Mouse (Mus musculus) pancreas, adult 10 weeks (tissue): Measurements from ENCODE around the gene Gm5941. TPM values are rescaled to one million over a fixed set of nuclear protein-coding genes. Genes with fewer than 3 reads are reported as not detected.

Experiments used
- polyA plus RNA-seq: library from polyadenylated mRNA; stranded (reverse); fragments of 350-450 nt; fragmentation: Illumina TruSeq; extraction: RNeasy Lipid Tissue Mini Kit (QIAGEN cat#74804); gene quantifications from one replicate; pipeline ENCODE4 v1.2.3, GENCODE M21; 2015; ENCODE audit warnings: low read depth, low replicate concordance; ENCODE audit not compliant: insufficient read depth

Gm5941 gene
- polyA plus RNA-seq, result not detected

DNA sequence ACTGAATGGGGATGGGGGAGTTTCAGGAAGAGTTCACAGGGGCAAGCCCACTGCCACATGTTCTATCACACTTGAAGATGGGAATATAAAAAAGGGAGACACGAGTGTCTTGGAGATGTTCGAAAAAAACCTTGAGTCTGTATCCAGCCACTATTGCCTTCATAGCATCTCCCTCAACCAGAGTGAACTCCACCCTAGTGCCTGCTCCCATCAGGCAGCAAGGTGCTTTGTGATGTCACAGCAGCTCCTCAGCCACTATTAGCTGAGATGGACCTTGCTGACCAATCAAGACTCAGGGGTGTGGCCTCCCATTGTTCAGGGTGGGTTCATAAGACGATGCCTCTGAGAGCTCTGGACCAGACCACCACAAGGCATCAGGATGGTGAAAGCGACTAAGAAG is at the start of gene Gm5941:
Gm5941 (plus strand) TSS at position 301 of the 400 bp plus-strand sequence.

Other genes starting within 250 kb of the Gm5941 start
- gene Mageb18, start 109.6 kb downstream of the Gm5941 start, polyA plus RNA-seq, result not detected